In genomic region chr10:81019687-81020086, GRCm38 (mm10) we compare ENCODE assay signal across 31 mouse cellular contexts. TPM values are rescaled to one million over a fixed set of nuclear protein-coding genes. Genes with fewer than 3 reads are reported as not detected.
DNase-seq lines count a peak whose midpoint lies in the region; ATAC-seq and TF ChIP-seq lines count a peak whose summit lies in the region.
"Had no signal": no experiment of that assay in that cellular context is flagged by ENCODE, and none has a peak within 500 bp of the region (broad histone marks: within the 10 kb centered on the region; RNA-seq: fewer than 3 reads in every experiment).

No protein-coding gene starts in this region.

- no peaks in the 10 kb centered on the region for H3K79me2 ChIP-seq in myocyte (ENCODE audit: control insufficient read depth, insufficient read depth)

- H3K4me1 ChIP-seq in midbrain, embryonic 14.5 days (ENCODE audit: control insufficient read depth, insufficient read depth, low read length) = peaks cover 9% of the 10 kb centered on the region
- H3K4me1 ChIP-seq in midbrain, embryonic 15.5 days = peaks cover 26% of the 10 kb centered on the region

- H3ac ChIP-seq in myocyte (ENCODE audit: control insufficient read depth, insufficient read length) = no peak overlapping the region

- H3K4me2 ChIP-seq in midbrain, embryonic 14.5 days (ENCODE audit: low read length) = no peak overlapping the region
- no peak overlapping the region for H3K4me2 ChIP-seq in midbrain, embryonic 15.5 days
- H3K4me2 ChIP-seq in myocyte (ENCODE audit: low read depth) = peak overlapping the region; percentile 34
- H3K4me2 ChIP-seq: embryonic facial prominence, embryonic 15.5 days; heart, embryonic 12.5 days had no signal

- H3K36me3 ChIP-seq in midbrain, embryonic 14.5 days (ENCODE audit: control insufficient read depth, insufficient read depth, low read length) = peaks cover 12% of the 10 kb centered on the region; the same call in 1 of the 2 replicates
- H3K36me3 ChIP-seq in midbrain, embryonic 15.5 days (replicated peaks) = peaks cover 3% of the 10 kb centered on the region; the same call in 1 of the 2 replicates
- H3K36me3 ChIP-seq in myocyte (ENCODE audit: control insufficient read depth, insufficient read depth) = no peaks in the 10 kb centered on the region
- H3K36me3 ChIP-seq: embryonic facial prominence, embryonic 15.5 days; heart, embryonic 12.5 days had no signal

- H3K9ac ChIP-seq in midbrain, embryonic 14.5 days (replicated peaks; ENCODE audit: low read length) = 0 out of 2 replicates have a peak overlapping the region, but pooled peaks have one; percentile 12
- no peak overlapping the region for H3K9ac ChIP-seq in midbrain, embryonic 15.5 days
- H3K9ac ChIP-seq: embryonic facial prominence, embryonic 15.5 days; heart, embryonic 12.5 days; liver, embryonic 14.5 days had no signal

- ATAC-seq in midbrain, embryonic 14.5 days (ENCODE audit: low FRiP score, low TSS enrichment) = no peak
- ATAC-seq in midbrain, embryonic 15.5 days (replicated peaks) = no peak
- ATAC-seq in granulocyte monocyte progenitor cell, adult 5-6 weeks (replicated peaks; ENCODE audit: poor library complexity, severe bottlenecking) = no peak
- ATAC-seq: forebrain, embryonic 14.5 days; intestine, embryonic 16.5 days had no signal

- TF ChIP-seq CTCF in layer of hippocampus, adult 2 months (conservative IDR thresholded peaks at IDR 0.05) = no peak

- TF ChIP-seq POLR2A in myocyte (IDR thresholded peaks at IDR 0.05; ENCODE audit: insufficient read length, low read depth) = no peak

- no peaks in the 10 kb centered on the region for H3K9me3 ChIP-seq in midbrain, embryonic 14.5 days (ENCODE audit: control insufficient read depth, low read length)
- H3K9me3 ChIP-seq in midbrain, embryonic 15.5 days = no peaks in the 10 kb centered on the region
- H3K9me3 ChIP-seq: embryonic facial prominence, embryonic 15.5 days had no signal

- 0 out of 2 replicates have a peak, but pooled peaks cover under 1% of the 10 kb centered on the region for H3K27me3 ChIP-seq in midbrain, embryonic 14.5 days (ENCODE audit: control insufficient read depth, insufficient read depth, low read length)
- H3K27me3 ChIP-seq in midbrain, embryonic 15.5 days (replicated peaks) = 0 out of 2 replicates have a peak, but pooled peaks cover 3% of the 10 kb centered on the region
- no peaks in the 10 kb centered on the region for H3K27me3 ChIP-seq in myocyte (ENCODE audit: control insufficient read depth, insufficient read depth, insufficient read length)

- peak; percentile 64 for DNase-seq in cerebellum, adult 9-11 months
- no peak for DNase-seq in cerebellum, postnatal 10 days
- no peak for DNase-seq in layer of hippocampus, adult 2 months (ENCODE audit: low spot score in 2 of 2)
- no peak for DNase-seq in layer of hippocampus, postnatal 25 days (ENCODE audit: extremely low spot score in 1 of 2, low spot score in 1 of 2)
- DNase-seq in midbrain, embryonic 14.5 days = no peak
- DNase-seq: adrenal gland, postnatal 25 days; gastrocnemius, adult 2 months; gastrocnemius, postnatal 36 days; heart, adult 2 months; kidney, adult 8-10 months; kidney, postnatal 4 days; lung, adult 2 months; lung, postnatal 14 days; right cerebral cortex, adult 18-20 months; right cerebral cortex, postnatal 4 days; thymus, adult 18-20 months; thymus, postnatal 25 days had no signal

- H3K4me3 ChIP-seq in layer of hippocampus, adult 2 months = no peak overlapping the region
- no peak overlapping the region for H3K4me3 ChIP-seq in midbrain, embryonic 14.5 days (replicated peaks; ENCODE audit: low read depth, low read length)
- H3K4me3 ChIP-seq in midbrain, embryonic 15.5 days = no peak overlapping the region
- H3K4me3 ChIP-seq in myocyte = no peak overlapping the region
- H3K4me3 ChIP-seq: embryonic facial prominence, embryonic 15.5 days; gastrocnemius, adult 2 months; heart, adult 2 months; heart, embryonic 12.5 days had no signal

- peak overlapping the region; percentile 75 for H3K27ac ChIP-seq in layer of hippocampus, adult 2 months
- H3K27ac ChIP-seq in midbrain, embryonic 14.5 days (replicated peaks; ENCODE audit: low read depth, low read length) = no peak overlapping the region
- H3K27ac ChIP-seq in midbrain, embryonic 15.5 days = no peak overlapping the region
- H3K27ac ChIP-seq: embryonic facial prominence, embryonic 15.5 days; gastrocnemius, adult 2 months; heart, adult 2 months; kidney, postnatal 0 days; liver, embryonic 14.5 days; stomach, postnatal 0 days had no signal

- 75% methylated on average over 6 of the region's 6 CpGs for WGBS in midbrain, embryonic 14.5 days
- WGBS in midbrain, embryonic 15.5 days = 75% methylated on average over 6 of the region's 6 CpGs

TF ChIP-seq in myocyte, 11 proteins besides CTCF, POLR2A, EP300 and RAD21:
- TF ChIP-seq USF1 (IDR thresholded peaks at IDR 0.05; ENCODE audit: low read depth) = no peak
- TF ChIP-seq POLR2AphosphoS2 (IDR thresholded peaks at IDR 0.05; ENCODE audit: insufficient read length, low read depth) = no peak
- TF ChIP-seq MYOD1 (IDR thresholded peaks at IDR 0.05; ENCODE audit: control insufficient read depth in 1 of 3, insufficient read length in 2 of 3, low read depth in 2 of 3) = peak in 2 of 3 experiments; percentile 22 to 72
- TF ChIP-seq MYOG (IDR thresholded peaks at IDR 0.05; ENCODE audit: control insufficient read depth in 1 of 3, insufficient read depth in 1 of 3, insufficient read length in 2 of 3, low read depth in 2 of 3) = peak in 2 of 3 experiments; percentile 50 to 89
TF ChIP-seq in myocyte: peak in this region for 2.

RNA-seq across cellular contexts. Expression of gene Gng7, which starts 4.9 kb away (rescaled TPM):
- total RNA-seq in layer of hippocampus, adult 2 months (2021) = 100 to 1,000 TPM; 161 to 176 TPM
- 100 to 1,000 TPM; 180 to 184 TPM for total RNA-seq in layer of hippocampus, postnatal 25 days (2021)
- polyA plus RNA-seq in midbrain, embryonic 14.5 days (2014; fragmentation: Nextera tagmentation; extraction: Ambion mirVana) = 11.5 and 11.6 TPM in 2 replicates
- polyA plus RNA-seq in midbrain, embryonic 15.5 days (2015; fragmentation: Nextera tagmentation; extraction: Ambion mirVana) = 19.0 and 21.2 TPM in 2 replicates
- polyA plus RNA-seq in myocyte (2012; fragmentation: generic; extraction: Trizol) = 0.47 TPM
- 0.30 and 1.5 TPM in 2 replicates for total RNA-seq in granulocyte monocyte progenitor cell, adult 5-6 weeks (2014; fragmentation: Nextera tagmentation)
- 0.09 and 0.46 TPM in 2 replicates for total RNA-seq in granulocyte monocyte progenitor cell, adult 5-6 weeks (2017)
- total RNA-seq: neutrophil, adult 5-6 weeks had no signal

RNA-seq across cellular contexts. Expression of gene Diras1, which starts 5.8 kb away (rescaled TPM):
- 100 to 1,000 TPM in 1 of 2 experiments, 10 to 100 TPM in 1; 95.2 to 100 TPM for total RNA-seq in layer of hippocampus, adult 2 months (2021)
- total RNA-seq in layer of hippocampus, postnatal 25 days (2021) = 100 to 1,000 TPM in 1 of 2 experiments, 10 to 100 TPM in 1; 98.7 to 103 TPM
- 24.0 and 55.4 TPM in 2 replicates for polyA plus RNA-seq in midbrain, embryonic 14.5 days (2014; fragmentation: Nextera tagmentation; extraction: Ambion mirVana)
- polyA plus RNA-seq in midbrain, embryonic 15.5 days (2015; fragmentation: Nextera tagmentation; extraction: Ambion mirVana) = 77.5 and 79.2 TPM in 2 replicates
- polyA plus RNA-seq in myocyte (2012; fragmentation: generic; extraction: Trizol) = 0.42 TPM
- not detected in 2 replicates for total RNA-seq in granulocyte monocyte progenitor cell, adult 5-6 weeks (2014; fragmentation: Nextera tagmentation)
- not detected in 2 replicates for total RNA-seq in granulocyte monocyte progenitor cell, adult 5-6 weeks (2017)
- total RNA-seq: common myeloid progenitor, adult 5-6 weeks; heart, adult 2 months; hematopoietic stem cell, adult 5-6 weeks; neutrophil, adult 5-6 weeks had no signal
- polyA plus RNA-seq: heart, embryonic 12.5 days; heart, postnatal 0 days; liver, embryonic 14.5 days; lung, adult 2 months had no signal

RNA-seq across cellular contexts. Expression of gene Slc39a3, which starts 17.5 kb away (rescaled TPM):
- 10 to 100 TPM; 60.8 to 66.1 TPM for total RNA-seq in layer of hippocampus, adult 2 months (2021)
- 10 to 100 TPM; 67.5 to 74.9 TPM for total RNA-seq in layer of hippocampus, postnatal 25 days (2021)
- 32.4 and 34.9 TPM in 2 replicates for polyA plus RNA-seq in midbrain, embryonic 14.5 days (2014; fragmentation: Nextera tagmentation; extraction: Ambion mirVana)
- polyA plus RNA-seq in midbrain, embryonic 15.5 days (2015; fragmentation: Nextera tagmentation; extraction: Ambion mirVana) = 57.2 and 58.0 TPM in 2 replicates
- 21.8 TPM for polyA plus RNA-seq in myocyte (2012; fragmentation: generic; extraction: Trizol)
- 3.1 and 5.9 TPM in 2 replicates for total RNA-seq in granulocyte monocyte progenitor cell, adult 5-6 weeks (2014; fragmentation: Nextera tagmentation)
- 4.3 and 5.3 TPM in 2 replicates for total RNA-seq in granulocyte monocyte progenitor cell, adult 5-6 weeks (2017)

RNA-seq across cellular contexts. Expression of gene Sgta, which starts 40.3 kb away (rescaled TPM):
- total RNA-seq in layer of hippocampus, adult 2 months (2021) = 100 to 1,000 TPM; 176 TPM
- 100 to 1,000 TPM; 171 to 178 TPM for total RNA-seq in layer of hippocampus, postnatal 25 days (2021)
- 259 and 292 TPM in 2 replicates for polyA plus RNA-seq in midbrain, embryonic 14.5 days (2014; fragmentation: Nextera tagmentation; extraction: Ambion mirVana)
- 353 and 376 TPM in 2 replicates for polyA plus RNA-seq in midbrain, embryonic 15.5 days (2015; fragmentation: Nextera tagmentation; extraction: Ambion mirVana)
- 192 TPM for polyA plus RNA-seq in myocyte (2012; fragmentation: generic; extraction: Trizol)
- total RNA-seq in granulocyte monocyte progenitor cell, adult 5-6 weeks (2014; fragmentation: Nextera tagmentation) = 33.8 and 47.9 TPM in 2 replicates
- 37.5 and 41.7 TPM in 2 replicates for total RNA-seq in granulocyte monocyte progenitor cell, adult 5-6 weeks (2017)

RNA-seq across cellular contexts. Expression of gene Thop1, which starts 50.1 kb away (rescaled TPM):
- total RNA-seq in layer of hippocampus, adult 2 months (2021) = 10 to 100 TPM; 52.0 to 52.6 TPM
- total RNA-seq in layer of hippocampus, postnatal 25 days (2021) = 10 to 100 TPM; 51.3 to 54.6 TPM
- polyA plus RNA-seq in midbrain, embryonic 14.5 days (2014; fragmentation: Nextera tagmentation; extraction: Ambion mirVana) = 31.2 and 38.2 TPM in 2 replicates
- 48.8 and 52.2 TPM in 2 replicates for polyA plus RNA-seq in midbrain, embryonic 15.5 days (2015; fragmentation: Nextera tagmentation; extraction: Ambion mirVana)
- 139 TPM for polyA plus RNA-seq in myocyte (2012; fragmentation: generic; extraction: Trizol)
- total RNA-seq in granulocyte monocyte progenitor cell, adult 5-6 weeks (2014; fragmentation: Nextera tagmentation) = 23.3 and 24.4 TPM in 2 replicates
- total RNA-seq in granulocyte monocyte progenitor cell, adult 5-6 weeks (2017) = 24.7 and 26.3 TPM in 2 replicates

Comparison
In these comparisons a context has a peak if more than half of its experiments do, and no peak if none do; other contexts are left out.
1. RNA of gene Gng7, which starts 4.9 kb away (total RNA-seq): 180 to 184 TPM in layer of hippocampus, postnatal 25 days and 161 to 176 TPM in layer of hippocampus, adult 2 months; 0.09 to 1.5 TPM in granulocyte monocyte progenitor cell, adult 5-6 weeks; every median in the first group is over 10 times any median in the second.
2. RNA of gene Diras1, which starts 5.8 kb away (total RNA-seq): 98.7 to 103 TPM in layer of hippocampus, postnatal 25 days and 95.2 to 100 TPM in layer of hippocampus, adult 2 months; not detected in granulocyte monocyte progenitor cell, adult 5-6 weeks; every median in the first group is over 10 times any median in the second.
3. RNA of gene Slc39a3, which starts 17.5 kb away (total RNA-seq): 67.5 to 74.9 TPM in layer of hippocampus, postnatal 25 days and 60.8 to 66.1 TPM in layer of hippocampus, adult 2 months; 3.1 to 5.9 TPM in granulocyte monocyte progenitor cell, adult 5-6 weeks; every median in the first group is over 4 times any median in the second.